Mouse (Mus musculus) megakaryocyte, embryonic 14.5 days (primary cell): ENCODE data around the gene Arhgap27.

Source experiments
- FLI1 ChIP-seq: IDR thresholded peaks from 2 replicates; pipeline ENCODE4 v1.6.1; 2012; ENCODE audit warnings: low read length, inconsistent platforms, mixed read lengths
- GATA1 ChIP-seq: IDR thresholded peaks from 3 replicates; pipeline ENCODE4 v1.6.1; 2012; ENCODE audit warnings: mixed read lengths, low read length, inconsistent platforms, borderline replicate concordance

- TF ChIP-seq GATA1 (no peak), FLI1 (no peak)
These were observed 38.7 kb upstream of the Arhgap27 start for GRCm38 (mm10) chr11:103402198-103402597.
